Mouse (Mus musculus) stomach, embryonic 16.5 days (tissue): ENCODE data around the gene Suds3. TPM values are rescaled to one million over a fixed set of nuclear protein-coding genes. Genes with fewer than 3 reads are reported as not detected.
A peak's percentile ranks its signal among the peaks of the same experiment; 100 is the strongest.

Experiments
- ATAC-seq: fragments of 200-750 bp; cut with Nextera tagmentation; 2 replicates; pipeline ENCODE4 v1.8.0; 2017; ENCODE audit warnings: moderate number of reproducible peaks, moderate TSS enrichment; ENCODE audit not compliant: insufficient read depth, low FRiP score
- H3K27ac ChIP-seq: fragments of 300-500 bp; sonication (generic); 2 replicates; pipeline ENCODE4 v1.5.1; 2014; ENCODE audit warnings: low read length
- H3K27me3 ChIP-seq: fragments of 300-500 bp; sonication (generic); 2 replicates; pipeline ENCODE4 v1.6.1; 2014; ENCODE audit warnings: low read length, control low read depth, mixed read lengths; ENCODE audit not compliant: control insufficient read depth, insufficient read depth
- H3K36me3 ChIP-seq: fragments of 300-500 bp; sonication (generic); 2 replicates; pipeline ENCODE4 v1.6.1; 2014; ENCODE audit warnings: low read length; ENCODE audit not compliant: control insufficient read depth, insufficient read depth
- H3K4me1 ChIP-seq: fragments of 300-500 bp; sonication (generic); 2 replicates; pipeline ENCODE4 v1.6.1; 2014; ENCODE audit warnings: low read length, control low read depth, mixed read lengths; ENCODE audit not compliant: control insufficient read depth, insufficient read depth
- H3K4me2 ChIP-seq: fragments of 300-500 bp; sonication (generic); 2 replicates; pipeline ENCODE4 v1.6.1; 2014; ENCODE audit warnings: low read depth, low read length, mixed read lengths
- H3K4me3 ChIP-seq: fragments of 300-500 bp; sonication (generic); replicated peaks from 2 replicates; pipeline ENCODE4 v1.5.1; 2014; ENCODE audit warnings: mild to moderate bottlenecking, low read length
- H3K9ac ChIP-seq: fragments of 300-500 bp; sonication (generic); 2 replicates; pipeline ENCODE4 v1.6.1; 2014; ENCODE audit warnings: low read length
- H3K9me3 ChIP-seq: fragments of 300-500 bp; sonication (generic); replicated peaks from 2 replicates; pipeline ENCODE4 v1.6.1; 2016; ENCODE audit warnings: low read length, control low read depth; ENCODE audit not compliant: control insufficient read depth
- WGBS: fragments of 180-500 bp; shearing (Covaris S2); extraction: QIAGEN DNeasy Blood & Tissue Kit; methylation state at CpG from one replicate; pipeline ENCODE4 v1.1.7; 2014; 5-methylcytosine and 5-hydroxymethylcytosine counted together
- polyA plus RNA-seq: library from polyadenylated mRNA; unstranded; fragments of >200 nt; fragmentation: Nextera tagmentation; extraction: Ambion mirVana; gene quantifications from 2 replicates; pipeline ENCODE4 v1.2.1, GENCODE M21; 2015

Suds3 gene
- 42.7 and 46.2 TPM in 2 replicates for polyA plus RNA-seq

DNA sequence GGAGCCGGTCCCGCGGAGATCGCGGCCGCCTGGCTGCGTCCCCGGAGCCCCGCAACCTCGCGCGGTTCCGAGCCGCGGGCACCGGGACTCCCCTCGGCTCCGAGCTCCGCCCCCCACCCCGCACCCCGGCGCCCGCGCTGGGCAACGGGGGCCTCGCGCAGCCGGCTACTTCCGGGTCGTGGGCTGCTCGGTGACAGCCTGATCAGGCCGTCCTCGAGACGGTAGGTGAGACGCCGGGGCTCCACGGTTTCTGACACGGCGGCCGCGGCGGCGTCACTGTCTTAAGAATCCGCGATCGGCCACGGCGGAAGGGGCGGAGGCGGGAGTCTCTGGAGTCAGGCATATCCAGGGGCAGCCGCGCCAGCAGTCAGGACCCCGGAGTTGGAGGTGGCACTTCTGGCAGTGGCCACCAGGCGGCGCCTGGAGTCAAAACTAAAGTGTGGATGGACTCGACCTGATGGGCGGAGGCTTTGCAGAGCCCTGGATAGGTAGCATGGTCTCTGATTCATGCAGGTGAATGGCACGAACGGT, at the start of gene Suds3:
Gene Suds3 (minus strand): TSS at position 278 of the 531 bp plus-strand sequence.
- H3K4me1 ChIP-seq = peaks cover 20% of the 10 kb centered on the region
- peaks cover 16% of the 10 kb centered on the region for H3K36me3 ChIP-seq
- H3K4me2 ChIP-seq = peak within 1 kb of the TSS; percentile 96
- ATAC-seq = peak; percentile 85
- peak within 1 kb of the TSS; percentile 87 for H3K27ac ChIP-seq
- peak within 1 kb of the TSS; percentile 91 for H3K9ac ChIP-seq
- WGBS = under 1% methylated on average over 59 of the region's 59 CpGs
- peak within 1 kb of the TSS; percentile 88 for H3K4me3 ChIP-seq
- H3K9me3 ChIP-seq = no peaks in the 10 kb centered on the region
- H3K27me3 ChIP-seq = no peaks in the 10 kb centered on the region

DNA sequence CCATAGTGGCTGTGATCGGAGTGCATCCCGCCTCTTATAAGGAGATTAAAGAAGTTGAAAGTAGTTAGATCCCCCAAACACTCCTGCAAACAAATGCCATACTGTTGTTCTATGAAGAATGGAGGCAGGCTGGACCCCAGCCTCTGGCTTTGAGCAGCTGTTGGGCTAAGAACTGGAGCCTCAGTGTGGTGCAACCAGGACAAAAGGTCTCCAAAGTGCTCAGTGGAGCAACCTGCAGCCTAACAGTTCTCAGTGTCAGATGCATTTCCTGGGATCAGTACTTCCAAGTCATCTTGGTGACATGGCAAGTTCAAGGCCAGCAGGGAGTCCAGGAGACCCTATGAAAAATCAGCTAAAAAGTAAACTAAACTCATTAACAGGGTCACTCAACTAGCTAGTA, 49.0 kb upstream of the Suds3 start:
- 0 out of 2 replicates have a peak, but pooled peaks cover 6% of the 10 kb centered on the region for H3K4me1 ChIP-seq
- H3K4me3 ChIP-seq = no peak overlapping the region
- no peak for ATAC-seq

DNA sequence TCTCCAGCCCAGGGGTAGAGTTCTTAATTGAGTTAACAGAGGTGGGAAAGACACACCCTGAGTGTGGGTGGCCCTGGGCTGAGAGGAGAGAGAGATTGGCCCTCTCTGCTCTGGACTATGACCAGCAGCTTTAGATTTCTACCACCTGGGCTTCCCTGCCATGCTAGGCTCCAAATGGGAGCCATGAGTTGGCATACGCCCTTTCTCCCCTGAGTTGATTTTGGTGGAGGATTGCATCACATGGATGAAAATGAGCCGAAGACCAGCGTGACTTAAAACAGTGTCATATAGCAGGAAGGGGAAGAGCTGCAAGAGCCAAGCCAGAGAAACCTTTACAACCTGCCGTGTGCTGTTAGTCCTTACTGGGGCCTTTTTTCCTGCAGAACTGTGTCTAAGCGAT, 48.6 kb upstream of the Suds3 start:
- Histone ChIP-seq H3K9me3 (no peaks in the 10 kb centered on the region), H3K4me2 (no peak overlapping the region)

More for the DNA sequence above, 49.0 kb upstream of the Suds3 start:
- Histone ChIP-seq H3K9ac (no peak overlapping the region), H3K27ac (no peak overlapping the region), H3K36me3 (no peaks in the 10 kb centered on the region; the same call in 1 of the 2 replicates), H3K9me3 (no peaks in the 10 kb centered on the region), H3K27me3 (no peaks in the 10 kb centered on the region), H3K4me2 (no peak overlapping the region)
- WGBS = 97% methylated on average over 2 of the region's 2 CpGs

DNA sequence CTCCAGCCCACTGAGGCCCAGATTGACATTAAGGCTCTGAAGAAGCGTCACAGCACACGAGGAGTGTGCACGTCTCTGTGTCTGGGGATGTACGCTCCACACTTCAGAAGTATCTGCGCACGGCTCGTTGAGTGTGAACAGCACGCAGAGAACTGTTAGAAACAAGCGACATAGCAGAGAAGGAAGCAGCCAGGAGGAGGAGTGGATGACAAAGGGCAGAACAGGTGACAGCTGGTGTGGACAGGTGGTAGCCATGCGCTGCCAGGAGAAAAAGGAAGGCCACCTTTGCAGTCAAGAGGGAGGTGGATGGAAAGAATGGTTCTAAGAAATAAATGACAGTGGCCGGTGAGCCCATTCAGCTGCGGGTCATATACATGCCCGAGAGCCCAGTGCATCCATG, 47.9 kb upstream of the Suds3 start:
- Histone ChIP-seq H3K9me3 (no peaks in the 10 kb centered on the region), H3K4me2 (no peak overlapping the region), H3K9ac (no peak overlapping the region), H3K36me3 (no peaks in the 10 kb centered on the region; the same call in 1 of the 2 replicates), H3K27me3 (no peaks in the 10 kb centered on the region), H3K4me1 (peaks cover 12% of the 10 kb centered on the region; the same call in 1 of the 2 replicates), H3K4me3 (no peak overlapping the region), H3K27ac (no peak overlapping the region)
- no peak for ATAC-seq
- 95% methylated on average over 13 of the region's 13 CpGs for WGBS

More for the DNA sequence above, 48.6 kb upstream of the Suds3 start:
- Histone ChIP-seq H3K27me3 (no peaks in the 10 kb centered on the region), H3K4me1 (0 out of 2 replicates have a peak, but pooled peaks cover 10% of the 10 kb centered on the region), H3K4me3 (no peak overlapping the region), H3K9ac (no peak overlapping the region), H3K36me3 (no peaks in the 10 kb centered on the region; the same call in 1 of the 2 replicates), H3K27ac (no peak overlapping the region)
- ATAC-seq = no peak
- 77% methylated on average over 5 of the region's 5 CpGs for WGBS

DNA sequence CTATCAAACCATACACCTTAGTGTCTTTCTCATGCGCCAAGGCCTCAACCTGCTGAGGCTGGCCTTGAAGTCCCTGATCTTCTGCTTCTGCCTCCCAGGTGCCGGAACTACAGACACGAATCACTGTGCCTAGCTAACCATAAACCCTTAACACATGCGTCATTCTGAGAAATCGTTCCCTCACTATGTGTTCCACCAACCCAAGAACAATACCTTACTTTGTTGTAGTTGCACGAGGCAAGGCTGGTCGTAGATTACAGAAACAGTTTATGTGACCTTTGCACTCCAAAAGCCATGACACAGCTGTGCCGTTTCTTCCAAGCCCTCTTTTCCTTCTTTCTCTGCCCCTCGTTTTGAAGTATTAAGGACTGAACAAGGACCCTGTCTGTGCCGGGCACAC, 44.6 kb upstream of the Suds3 start:
- Histone ChIP-seq H3K9ac (no peak overlapping the region), H3K9me3 (no peaks in the 10 kb centered on the region), H3K27me3 (no peaks in the 10 kb centered on the region), H3K4me1 (peaks cover 19% of the 10 kb centered on the region; the same call in 1 of the 2 replicates), H3K27ac (peak overlapping the region; percentile 36), H3K4me3 (no peak overlapping the region), H3K36me3 (no peaks in the 10 kb centered on the region; the same call in 1 of the 2 replicates), H3K4me2 (no peak overlapping the region)
- ATAC-seq = no peak
- WGBS = 27% methylated on average over 10 of the region's 10 CpGs

DNA sequence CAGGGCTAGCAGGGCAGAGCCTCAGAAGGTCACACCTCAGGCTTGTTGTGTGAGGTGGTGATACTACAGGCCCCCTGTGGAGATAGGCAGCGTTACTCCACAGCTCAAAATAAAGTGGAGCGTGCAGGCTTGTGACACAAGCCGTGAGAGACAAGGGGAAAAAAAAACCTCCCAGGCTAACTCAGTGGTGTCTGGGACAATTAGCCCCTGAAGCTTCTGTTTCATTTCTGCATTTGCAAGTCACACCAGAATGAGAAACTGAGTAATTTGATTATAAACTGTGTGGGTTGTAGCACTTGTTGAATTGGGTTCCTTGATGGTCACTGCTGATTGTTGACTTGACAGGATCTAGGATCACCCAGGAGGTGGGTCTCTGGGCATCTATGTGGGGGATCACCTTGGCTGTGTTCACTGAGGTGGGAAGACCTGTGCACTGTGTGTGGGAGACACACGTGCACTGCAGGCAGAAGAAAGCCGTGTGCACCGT, 43.9 kb upstream of the Suds3 start:
- WGBS = 55% methylated on average over 6 of the region's 6 CpGs
- no peak overlapping the region for H3K4me2 ChIP-seq
- H3K36me3 ChIP-seq = no peaks in the 10 kb centered on the region
- no peak overlapping the region for H3K9ac ChIP-seq
- no peaks in the 10 kb centered on the region for H3K9me3 ChIP-seq
- peaks cover 19% of the 10 kb centered on the region; the same call in 1 of the 2 replicates for H3K4me1 ChIP-seq
- peak overlapping the region; percentile 60 for H3K27ac ChIP-seq
- H3K4me3 ChIP-seq = no peak overlapping the region
- no peak for ATAC-seq
- no peaks in the 10 kb centered on the region for H3K27me3 ChIP-seq

DNA sequence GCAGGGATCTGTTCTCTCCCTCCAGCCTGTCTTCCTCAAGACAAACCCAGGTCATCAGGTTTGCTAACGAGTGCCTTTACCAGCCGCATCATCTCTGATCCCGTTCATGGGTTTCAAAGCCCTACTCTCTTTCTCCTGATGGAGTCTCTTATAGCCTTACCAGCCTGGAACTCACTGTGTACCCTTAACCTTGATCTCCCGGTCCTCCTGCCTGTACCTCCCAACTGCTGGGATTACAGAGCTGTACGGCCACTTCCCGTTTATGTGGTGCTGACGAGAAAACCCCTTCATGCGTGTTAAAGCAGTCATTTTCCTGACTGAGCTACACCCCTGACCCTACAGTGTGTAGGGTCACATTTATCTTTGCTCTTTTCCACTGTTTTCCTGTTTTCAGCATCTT, 43.4 kb upstream of the Suds3 start:
- Histone ChIP-seq H3K4me1 (peaks cover 19% of the 10 kb centered on the region; the same call in 1 of the 2 replicates), H3K27me3 (no peaks in the 10 kb centered on the region), H3K9me3 (no peaks in the 10 kb centered on the region), H3K27ac (peak overlapping the region; percentile 60), H3K4me3 (no peak overlapping the region), H3K36me3 (no peaks in the 10 kb centered on the region), H3K9ac (no peak overlapping the region), H3K4me2 (no peak overlapping the region)
- WGBS = 40% methylated on average over 8 of the region's 8 CpGs
- ATAC-seq = 0 out of 2 replicates have a peak, but pooled peaks have one; percentile 25

DNA sequence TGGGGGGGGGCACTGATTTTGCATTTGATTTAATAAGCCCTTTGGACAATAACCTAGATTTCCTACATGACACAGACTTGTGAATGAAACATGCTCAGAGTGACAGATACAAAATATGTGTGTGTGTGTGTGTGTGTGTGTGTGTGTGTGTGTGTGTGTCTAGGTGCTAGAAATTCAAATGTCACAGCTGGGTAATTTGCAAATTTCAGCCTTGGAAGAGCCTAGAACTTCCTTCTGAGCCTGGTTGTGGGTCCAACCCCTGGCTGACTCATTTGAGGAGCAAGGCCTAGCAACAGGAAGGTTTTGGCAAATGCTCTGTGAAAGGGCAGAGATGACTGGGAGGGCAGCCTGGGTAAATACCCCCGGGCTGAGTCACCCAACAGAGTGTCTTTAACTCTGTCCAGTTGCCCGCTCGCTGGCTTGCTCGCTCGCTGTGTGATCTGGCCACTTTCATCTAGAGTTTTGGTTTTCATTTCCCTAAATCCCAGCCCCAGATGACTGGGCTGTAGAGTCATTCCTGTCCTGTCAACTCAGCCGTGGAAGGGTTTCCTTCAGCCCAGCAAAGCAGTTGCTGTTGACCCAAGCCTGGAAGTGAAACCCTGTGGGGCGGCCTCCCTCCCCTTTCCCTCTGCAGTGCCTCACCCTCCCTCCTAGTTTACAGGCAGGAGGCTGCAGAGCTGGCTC, 42.6 kb upstream of the Suds3 start:
- Histone ChIP-seq H3K27ac (peak overlapping the region; percentile 60), H3K4me3 (no peak overlapping the region), H3K36me3 (no peaks in the 10 kb centered on the region), H3K4me1 (peaks cover 22% of the 10 kb centered on the region; the same call in 1 of the 2 replicates), H3K4me2 (no peak overlapping the region), H3K27me3 (no peaks in the 10 kb centered on the region), H3K9ac (no peak overlapping the region), H3K9me3 (no peaks in the 10 kb centered on the region)
- WGBS = 69% methylated on average over 7 of the region's 7 CpGs
- ATAC-seq = peak; percentile 69

DNA sequence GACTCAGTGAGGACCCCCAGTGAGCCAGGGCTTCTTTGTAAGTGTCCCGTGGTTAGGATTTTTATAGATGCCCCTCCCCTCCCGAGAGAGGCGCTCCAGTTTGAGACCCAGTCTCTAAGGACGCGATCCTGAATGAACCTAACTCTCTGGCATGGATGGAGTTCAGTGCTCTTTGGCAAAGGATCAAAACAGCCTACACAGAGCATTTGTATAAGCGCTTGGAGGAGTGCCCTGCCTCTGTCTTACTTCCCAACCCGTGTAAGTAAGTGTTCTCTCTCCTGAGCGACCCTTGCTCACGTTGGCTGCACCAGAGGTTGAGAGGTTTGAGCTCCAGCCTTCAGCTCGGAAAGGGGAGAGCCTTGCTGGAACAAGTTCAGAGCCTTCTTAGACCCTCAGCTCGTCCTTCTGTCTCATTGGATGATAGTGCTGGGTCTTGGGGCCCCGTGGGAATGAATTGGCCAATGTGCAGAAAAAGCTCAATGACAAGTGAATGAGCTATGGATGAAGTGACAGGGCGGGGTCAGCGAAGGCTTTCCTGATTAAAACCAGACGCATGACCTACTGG, 37.7 kb upstream of the Suds3 start:
- no peak overlapping the region for H3K4me3 ChIP-seq
- H3K36me3 ChIP-seq = 0 out of 2 replicates have a peak, but pooled peaks cover 5% of the 10 kb centered on the region
- H3K4me2 ChIP-seq = no peak overlapping the region
- no peak overlapping the region for H3K9ac ChIP-seq
- WGBS = 78% methylated on average over 15 of the region's 15 CpGs
- peaks cover 8% of the 10 kb centered on the region; the same call in 1 of the 2 replicates for H3K4me1 ChIP-seq
- 0 out of 2 replicates have a peak, but pooled peaks cover 3% of the 10 kb centered on the region for H3K9me3 ChIP-seq
- peak; percentile 34; the same call in 1 of the 2 replicates for ATAC-seq
- no peaks in the 10 kb centered on the region for H3K27me3 ChIP-seq
- no peak overlapping the region for H3K27ac ChIP-seq
